In genomic region chr11:75551961-75552441, GRCm38 (mm10) we compare ENCODE assay signal across 9 mouse cellular contexts. TPM values are rescaled to one million over a fixed set of nuclear protein-coding genes. Genes with fewer than 3 reads are reported as not detected.
DNase-seq lines count a peak whose midpoint lies in the region; ATAC-seq and TF ChIP-seq lines count a peak whose summit lies in the region.
"Had no signal": no experiment of that assay in that cellular context is flagged by ENCODE, and none has a peak within 500 bp of the region (broad histone marks: within the 10 kb centered on the region; RNA-seq: fewer than 3 reads in every experiment).

No protein-coding gene starts in this region.

- no peak for ATAC-seq in midbrain, embryonic 12.5 days (ENCODE audit: low FRiP score, low read depth)
- no peak for ATAC-seq in midbrain, embryonic 11.5 days (ENCODE audit: low FRiP score)
- peak; percentile 43; the same call in 1 of the 2 replicates for ATAC-seq in kidney, postnatal 0 days (replicated peaks; ENCODE audit: low FRiP score, low read depth)
- no peak for ATAC-seq in inflammation-experienced regulatory T-cells, adult 6 months

- no peaks in the 10 kb centered on the region for H3K36me3 ChIP-seq in midbrain, embryonic 12.5 days
- no peaks in the 10 kb centered on the region for H3K36me3 ChIP-seq in midbrain, embryonic 11.5 days (ENCODE audit: control insufficient read depth, insufficient read depth, low read length)
- H3K36me3 ChIP-seq in kidney, postnatal 0 days (ENCODE audit: insufficient read depth, low read length), result no peaks in the 10 kb centered on the region
- H3K36me3 ChIP-seq in small intestine, adult 2 months (ENCODE audit: control insufficient read depth, insufficient read depth, low read length), result peaks cover 52% of the 10 kb centered on the region
- H3K36me3 ChIP-seq: liver, embryonic 15.5 days had no signal

- no peaks in the 10 kb centered on the region for H3K27me3 ChIP-seq in midbrain, embryonic 12.5 days
- H3K27me3 ChIP-seq in midbrain, embryonic 11.5 days (ENCODE audit: control insufficient read depth, insufficient read depth, low read length), result no peaks in the 10 kb centered on the region
- H3K27me3 ChIP-seq in kidney, postnatal 0 days (ENCODE audit: insufficient read depth, low read length), result no peaks in the 10 kb centered on the region
- H3K27me3 ChIP-seq in small intestine, adult 2 months (ENCODE audit: control insufficient read depth, insufficient read depth, low read length), result no peaks in the 10 kb centered on the region
- H3K27me3 ChIP-seq: liver, embryonic 15.5 days had no signal

- WGBS in midbrain, embryonic 12.5 days, result 83% methylated on average over 9 of the region's 9 CpGs
- WGBS in midbrain, embryonic 11.5 days, result 83% methylated on average over 9 of the region's 9 CpGs
- WGBS in kidney, postnatal 0 days, result 57% methylated on average over 9 of the region's 9 CpGs
- WGBS in small intestine, adult 2 months, result 61% methylated on average over 9 of the region's 9 CpGs

- no peak overlapping the region for H3K9ac ChIP-seq in midbrain, embryonic 12.5 days (replicated peaks)
- no peak overlapping the region for H3K9ac ChIP-seq in midbrain, embryonic 11.5 days (ENCODE audit: low read length)
- H3K9ac ChIP-seq in kidney, postnatal 0 days (ENCODE audit: low read depth, low read length), result 0 out of 2 replicates have a peak overlapping the region, but pooled peaks have one; percentile 18
- H3K9ac ChIP-seq: liver, embryonic 15.5 days had no signal

- no peak for DNase-seq in midbrain, embryonic 11.5 days (ENCODE audit: low spot score, missing footprints)
- DNase-seq in cerebellum, postnatal 10 days, result peak; percentile 80 to 85
- peak; percentile 99 for DNase-seq in heart, adult 11 months
- DNase-seq in kidney, postnatal 0 days (ENCODE audit: low spot score), result peak; percentile 55
- no peak for DNase-seq in adrenal gland, postnatal 14 days

- no peak for TF ChIP-seq CTCF in kidney, postnatal 0 days (IDR thresholded peaks at IDR 0.05; ENCODE audit: low read depth)
- no peak for TF ChIP-seq CTCF in small intestine, adult 2 months (IDR thresholded peaks at IDR 0.05; ENCODE audit: extremely low read depth, insufficient read length, insufficient replicate concordance, low read depth, low read length)

- peak overlapping the region; percentile 35; the same call in 1 of the 2 replicates for H3K27ac ChIP-seq in midbrain, embryonic 12.5 days (replicated peaks)
- H3K27ac ChIP-seq in midbrain, embryonic 11.5 days (ENCODE audit: low read depth, low read length), result no peak overlapping the region
- H3K27ac ChIP-seq in kidney, postnatal 0 days, result peak overlapping the region; percentile 84
- H3K27ac ChIP-seq in small intestine, adult 2 months (ENCODE audit: insufficient read depth, low read depth, low read length), result peak overlapping the region; percentile 72
- H3K27ac ChIP-seq: liver, embryonic 15.5 days had no signal

- no peaks in the 10 kb centered on the region for H3K9me3 ChIP-seq in midbrain, embryonic 12.5 days
- no peaks in the 10 kb centered on the region for H3K9me3 ChIP-seq in midbrain, embryonic 11.5 days (ENCODE audit: control insufficient read depth, low read length)
- no peaks in the 10 kb centered on the region for H3K9me3 ChIP-seq in kidney, postnatal 0 days (replicated peaks; ENCODE audit: low read length)
- H3K9me3 ChIP-seq: liver, embryonic 15.5 days had no signal

- no peak overlapping the region for H3K4me2 ChIP-seq in midbrain, embryonic 12.5 days (replicated peaks)
- no peak overlapping the region for H3K4me2 ChIP-seq in midbrain, embryonic 11.5 days
- no peak overlapping the region for H3K4me2 ChIP-seq in kidney, postnatal 0 days (ENCODE audit: low read length)
- H3K4me2 ChIP-seq: liver, embryonic 15.5 days had no signal

- TF ChIP-seq POLR2A in small intestine, adult 2 months (IDR thresholded peaks at IDR 0.05; ENCODE audit: low read depth, low read length), result no peak

- H3K4me1 ChIP-seq in midbrain, embryonic 12.5 days, result peaks cover 29% of the 10 kb centered on the region
- H3K4me1 ChIP-seq in midbrain, embryonic 11.5 days (ENCODE audit: control insufficient read depth, insufficient read depth, low read length), result peaks cover 6% of the 10 kb centered on the region; the same call in 1 of the 2 replicates
- H3K4me1 ChIP-seq in kidney, postnatal 0 days (replicated peaks; ENCODE audit: insufficient read depth, low read length), result peaks cover 21% of the 10 kb centered on the region
- H3K4me1 ChIP-seq in small intestine, adult 2 months (ENCODE audit: control insufficient read depth, insufficient read depth, insufficient read length, low read length), result 0 out of 2 replicates have a peak, but pooled peaks cover 7% of the 10 kb centered on the region

- no peak overlapping the region for H3K4me3 ChIP-seq in midbrain, embryonic 12.5 days
- no peak overlapping the region for H3K4me3 ChIP-seq in midbrain, embryonic 11.5 days (ENCODE audit: low read depth, low read length)
- no peak overlapping the region for H3K4me3 ChIP-seq in kidney, postnatal 0 days (replicated peaks; ENCODE audit: low read depth, low read length)
- no peak overlapping the region for H3K4me3 ChIP-seq in small intestine, adult 2 months (ENCODE audit: low read depth, low read length)
- H3K4me3 ChIP-seq: liver, embryonic 15.5 days had no signal

RNA-seq across cellular contexts. Expression of gene Slc43a2, which starts 20.5 kb away (rescaled TPM):
- 12.7 and 15.4 TPM in 2 replicates for polyA plus RNA-seq in midbrain, embryonic 12.5 days (2016; fragmentation: Nextera tagmentation; extraction: Ambion mirVana)
- polyA plus RNA-seq in midbrain, embryonic 11.5 days (2014; fragmentation: Nextera tagmentation; extraction: Ambion mirVana), result 3.3 and 3.7 TPM in 2 replicates
- 16.6 and 19.1 TPM in 2 replicates for polyA plus RNA-seq in kidney, postnatal 0 days (2015; fragmentation: Nextera tagmentation; extraction: Ambion mirVana)
- 165 and 508 TPM in 2 replicates for polyA plus RNA-seq in small intestine, adult 2 months (2012; rRNA removed)
- polyA plus RNA-seq in inflammation-experienced regulatory T-cells, adult 6 months (2017; shearing (Covaris generic)), result 10 to 100 TPM; 20.1 to 22.4 (median 21.6) TPM
- 22.4 and 29.2 TPM in 2 replicates for total RNA-seq in adrenal gland, postnatal 14 days (2021)

RNA-seq across cellular contexts. Expression of gene Pitpna, which starts 35.9 kb away (rescaled TPM):
- polyA plus RNA-seq in midbrain, embryonic 12.5 days (2016; fragmentation: Nextera tagmentation; extraction: Ambion mirVana), result 107 and 114 TPM in 2 replicates
- 87.9 and 90.7 TPM in 2 replicates for polyA plus RNA-seq in midbrain, embryonic 11.5 days (2014; fragmentation: Nextera tagmentation; extraction: Ambion mirVana)
- 68.9 and 69.8 TPM in 2 replicates for polyA plus RNA-seq in kidney, postnatal 0 days (2015; fragmentation: Nextera tagmentation; extraction: Ambion mirVana)
- polyA plus RNA-seq in small intestine, adult 2 months (2012; rRNA removed), result 88.0 and 185 TPM in 2 replicates
- 10 to 100 TPM; 30.5 to 50.5 (median 40.2) TPM for polyA plus RNA-seq in inflammation-experienced regulatory T-cells, adult 6 months (2017; shearing (Covaris generic))
- 150 and 164 TPM in 2 replicates for total RNA-seq in adrenal gland, postnatal 14 days (2021)

RNA-seq across cellular contexts. Expression of gene Scarf1, which starts 38.7 kb away (rescaled TPM):
- polyA plus RNA-seq in midbrain, embryonic 12.5 days (2016; fragmentation: Nextera tagmentation; extraction: Ambion mirVana), result 4.7 TPM in 2 replicates
- 2.9 and 3.4 TPM in 2 replicates for polyA plus RNA-seq in midbrain, embryonic 11.5 days (2014; fragmentation: Nextera tagmentation; extraction: Ambion mirVana)
- 13.6 and 14.4 TPM in 2 replicates for polyA plus RNA-seq in kidney, postnatal 0 days (2015; fragmentation: Nextera tagmentation; extraction: Ambion mirVana)
- 9.4 and 12.3 TPM in 2 replicates for polyA plus RNA-seq in small intestine, adult 2 months (2012; rRNA removed)
- under 1 TPM; 0.18 to 0.93 (median 0.28) TPM for polyA plus RNA-seq in inflammation-experienced regulatory T-cells, adult 6 months (2017; shearing (Covaris generic))
- total RNA-seq in adrenal gland, postnatal 14 days (2021), result 12.7 and 14.6 TPM in 2 replicates

RNA-seq across cellular contexts. Expression of gene Rilp, which starts 42.1 kb away (rescaled TPM):
- polyA plus RNA-seq in midbrain, embryonic 12.5 days (2016; fragmentation: Nextera tagmentation; extraction: Ambion mirVana), result 0.30 and 0.66 TPM in 2 replicates
- 0.53 and 0.72 TPM in 2 replicates for polyA plus RNA-seq in midbrain, embryonic 11.5 days (2014; fragmentation: Nextera tagmentation; extraction: Ambion mirVana)
- polyA plus RNA-seq in kidney, postnatal 0 days (2015; fragmentation: Nextera tagmentation; extraction: Ambion mirVana), result 4.2 and 4.5 TPM in 2 replicates
- 8.0 and 15.0 TPM in 2 replicates for polyA plus RNA-seq in small intestine, adult 2 months (2012; rRNA removed)
- not detected for polyA plus RNA-seq in inflammation-experienced regulatory T-cells, adult 6 months (2017; shearing (Covaris generic))
- total RNA-seq in adrenal gland, postnatal 14 days (2021), result 14.3 and 15.9 TPM in 2 replicates

Comparison
In these comparisons a context has a peak if more than half of its experiments do, and no peak if none do; other contexts are left out.
1. DNase-seq: peak in cerebellum, postnatal 10 days (2 of 2), heart, adult 11 months (single experiment) and kidney, postnatal 0 days (single experiment); none in midbrain, embryonic 11.5 days (single experiment) and adrenal gland, postnatal 14 days (single experiment).